Mouse (Mus musculus): ENCODE measurements around the gene Bmx.
A peak's percentile ranks its signal among the peaks of the same experiment; 100 is the strongest.

DNA sequence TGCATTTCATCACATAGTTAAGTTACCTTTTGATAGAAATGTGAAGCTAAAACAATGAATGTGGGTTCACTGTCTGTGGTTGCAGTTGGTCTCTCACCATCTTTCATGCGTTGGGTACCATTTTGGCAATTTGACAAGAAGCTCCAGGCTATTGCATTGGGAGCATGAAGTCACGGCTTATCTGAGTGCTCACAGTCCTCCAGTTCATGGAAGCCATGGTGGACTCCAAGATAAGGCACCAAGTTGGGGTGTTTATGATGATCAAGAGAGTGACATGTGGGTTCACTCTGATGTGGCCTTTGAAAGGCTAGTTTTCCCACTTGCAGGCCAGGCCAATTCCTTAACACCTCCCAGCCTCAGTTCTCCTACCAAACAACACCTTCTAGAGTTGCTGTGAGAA is 60.3 kb downstream of the Bmx start:
- TF ChIP-seq GATA1 (IDR thresholded peaks at IDR 0.05; ENCODE audit: low read length) (0 out of 2 replicates have a peak, but pooled peaks have one; percentile 25), TAL1 (IDR thresholded peaks at IDR 0.05; ENCODE audit: low read length) (peak; percentile 43; the same call in 2 of the 3 replicates)
